Mouse (Mus musculus) lung, embryonic 16.5 days (tissue): ENCODE measurements around the gene Tamm41. TPM values are rescaled to one million over a fixed set of nuclear protein-coding genes. Genes with fewer than 3 reads are reported as not detected.

Experiments
- ATAC-seq: fragments of 200-750 bp; cut with Nextera tagmentation; 2 replicates; pipeline ENCODE4 v1.8.0; 2017; ENCODE audit warnings: low read depth, mild to moderate bottlenecking, moderate library complexity
- H3K27ac ChIP-seq: fragments of 300-500 bp; sonication (generic); 2 replicates; pipeline ENCODE4 v1.5.1; 2014; ENCODE audit warnings: mild to moderate bottlenecking, control low read depth, low read length
- H3K27me3 ChIP-seq: fragments of 300-500 bp; sonication (generic); 2 replicates; pipeline ENCODE4 v1.6.1; 2014; ENCODE audit warnings: low read depth, low read length, mixed read lengths; ENCODE audit not compliant: control insufficient read depth, insufficient read depth
- H3K36me3 ChIP-seq: fragments of 300-500 bp; sonication (generic); 2 replicates; pipeline ENCODE4 v1.6.1; 2014; ENCODE audit warnings: low read length; ENCODE audit not compliant: control insufficient read depth, insufficient read depth
- H3K4me1 ChIP-seq: fragments of 300-500 bp; sonication (generic); replicated peaks from 2 replicates; pipeline ENCODE4 v1.6.1; 2014; ENCODE audit warnings: low read length, mixed read lengths; ENCODE audit not compliant: control insufficient read depth, insufficient read depth
- H3K4me2 ChIP-seq: fragments of 300-500 bp; sonication (generic); 2 replicates; pipeline ENCODE4 v1.6.1; 2014; ENCODE audit warnings: low read depth, low read length, control low read depth
- H3K4me3 ChIP-seq: fragments of 300-500 bp; sonication (generic); 2 replicates; pipeline ENCODE4 v1.5.1; 2014; ENCODE audit warnings: mild to moderate bottlenecking, low read length, control low read depth
- H3K9ac ChIP-seq: fragments of 300-500 bp; sonication (generic); 2 replicates; pipeline ENCODE4 v1.6.1; 2014; ENCODE audit warnings: low read length, control low read depth
- H3K9me3 ChIP-seq: fragments of 300-500 bp; sonication (generic); 2 replicates; pipeline ENCODE4 v1.6.1; 2016; ENCODE audit warnings: low read length; ENCODE audit not compliant: control insufficient read depth
- WGBS: fragments of 180-500 bp; shearing (Covaris S2); extraction: QIAGEN DNeasy Blood & Tissue Kit; methylation state at CpG from one replicate; pipeline ENCODE4 v1.1.7; 2014; 5-methylcytosine and 5-hydroxymethylcytosine counted together
- polyA plus RNA-seq: library from polyadenylated mRNA; unstranded; fragments of >200 nt; fragmentation: Nextera tagmentation; extraction: Ambion mirVana; gene quantifications from 2 replicates; pipeline ENCODE4 v1.2.1, GENCODE M21; 2015

The Tamm41 gene
- polyA plus RNA-seq, 1 experiment from 2014 or later: 52.4 TPM

- ATAC-seq: no peak
- H3K4me2 ChIP-seq: no peak overlapping the region
- WGBS: 49% methylated on average over 5 of the region's 5 CpGs
- no peak overlapping the region for H3K9ac ChIP-seq
- H3K36me3 ChIP-seq: no peaks in the 10 kb centered on the region
- H3K27me3 ChIP-seq: 0 out of 2 replicates have a peak, but pooled peaks cover 2% of the 10 kb centered on the region
- H3K4me1 ChIP-seq: peaks cover 23% of the 10 kb centered on the region
- H3K9me3 ChIP-seq: no peaks in the 10 kb centered on the region
- H3K27ac ChIP-seq: peak overlapping the region; percentile 60
- H3K4me3 ChIP-seq: no peak overlapping the region
Observed at GRCm38 (mm10) chr6:114963636-114964035, 74.0 kb downstream of the Tamm41 start.

GRCm38 (mm10) chr6:114961276-114962068 lies 76.2 kb downstream of the Tamm41 start:
- no peak overlapping the region for H3K4me3 ChIP-seq
- no peak overlapping the region; the same call in 1 of the 2 replicates for H3K4me2 ChIP-seq
- 54% methylated on average over 10 of the region's 10 CpGs for WGBS
- peak; percentile 46; the same call in 1 of the 2 replicates for ATAC-seq
- H3K9me3 ChIP-seq: no peaks in the 10 kb centered on the region
- H3K36me3 ChIP-seq: no peaks in the 10 kb centered on the region
- no peaks in the 10 kb centered on the region for H3K27me3 ChIP-seq
- H3K9ac ChIP-seq: no peak overlapping the region
- peaks cover 31% of the 10 kb centered on the region for H3K4me1 ChIP-seq
- H3K27ac ChIP-seq: peak overlapping the region; percentile 78

GRCm38 (mm10) chr6:114959012-114959398 lies 78.7 kb downstream of the Tamm41 start:
- WGBS: 51% methylated on average over 6 of the region's 6 CpGs
- Histone ChIP-seq H3K4me2 (no peak overlapping the region), H3K9ac (no peak overlapping the region), H3K36me3 (no peaks in the 10 kb centered on the region), H3K27ac (peak overlapping the region; percentile 66; the same call in 1 of the 2 replicates), H3K27me3 (no peaks in the 10 kb centered on the region), H3K9me3 (no peaks in the 10 kb centered on the region), H3K4me1 (peaks cover 25% of the 10 kb centered on the region), H3K4me3 (no peak overlapping the region)
- peak; percentile 78 for ATAC-seq

- Histone ChIP-seq H3K9ac (no peak overlapping the region), H3K9me3 (no peaks in the 10 kb centered on the region), H3K4me3 (no peak overlapping the region), H3K27ac (peak overlapping the region; percentile 35; the same call in 1 of the 2 replicates), H3K4me1 (peaks cover 22% of the 10 kb centered on the region), H3K4me2 (no peak overlapping the region), H3K27me3 (no peaks in the 10 kb centered on the region), H3K36me3 (no peaks in the 10 kb centered on the region)
- no peak for ATAC-seq
- WGBS: 46% methylated on average over 10 of the region's 10 CpGs
Observed at GRCm38 (mm10) chr6:114958249-114959011, 79.2 kb downstream of the Tamm41 start.

- no peak overlapping the region for H3K4me3 ChIP-seq
- peaks cover 18% of the 10 kb centered on the region for H3K4me1 ChIP-seq
- no peak overlapping the region for H3K27ac ChIP-seq
- no peaks in the 10 kb centered on the region for H3K9me3 ChIP-seq
- WGBS: 47% methylated on average over 12 of the region's 12 CpGs
- no peak overlapping the region for H3K4me2 ChIP-seq
- H3K9ac ChIP-seq: no peak overlapping the region
- no peaks in the 10 kb centered on the region for H3K36me3 ChIP-seq
- no peaks in the 10 kb centered on the region for H3K27me3 ChIP-seq
- no peak for ATAC-seq
Observed at GRCm38 (mm10) chr6:114957756-114958155, 79.9 kb downstream of the Tamm41 start.

GRCm38 (mm10) chr6:114954496-114954895 lies 83.2 kb downstream of the Tamm41 start:
- no peak overlapping the region for H3K4me3 ChIP-seq
- no peak for ATAC-seq
- no peak overlapping the region for H3K27ac ChIP-seq
- H3K36me3 ChIP-seq: no peaks in the 10 kb centered on the region
- no peak overlapping the region for H3K9ac ChIP-seq
- H3K9me3 ChIP-seq: no peaks in the 10 kb centered on the region
- no peaks in the 10 kb centered on the region for H3K27me3 ChIP-seq
- WGBS: 69% methylated on average over 5 of the region's 5 CpGs
- no peak overlapping the region for H3K4me2 ChIP-seq
- peaks cover 12% of the 10 kb centered on the region for H3K4me1 ChIP-seq

Other genes with a start within 250 kb of the Tamm41 start
- 152 and 155 TPM in 2 replicates for gene Vgll4, start 67.9 kb downstream of the Tamm41 start, polyA plus RNA-seq
- 1.2 and 1.7 TPM in 2 replicates for gene Syn2, start 97.0 kb upstream of the Tamm41 start, polyA plus RNA-seq
- gene Gm17482, start 189.5 kb upstream of the Tamm41 start, polyA plus RNA-seq: not detected in 2 replicates
- gene Timp4, start 214.3 kb upstream of the Tamm41 start, polyA plus RNA-seq: 2.3 and 3.0 TPM in 2 replicates